Mouse (Mus musculus): ENCODE results near the gene Lgr5. TPM values are rescaled to one million over a fixed set of nuclear protein-coding genes. Genes with fewer than 3 reads are reported as not detected.

Lgr5 gene
- polyA plus RNA-seq, 1 experiment from 2014 or later, result 0.31 TPM

DNA sequence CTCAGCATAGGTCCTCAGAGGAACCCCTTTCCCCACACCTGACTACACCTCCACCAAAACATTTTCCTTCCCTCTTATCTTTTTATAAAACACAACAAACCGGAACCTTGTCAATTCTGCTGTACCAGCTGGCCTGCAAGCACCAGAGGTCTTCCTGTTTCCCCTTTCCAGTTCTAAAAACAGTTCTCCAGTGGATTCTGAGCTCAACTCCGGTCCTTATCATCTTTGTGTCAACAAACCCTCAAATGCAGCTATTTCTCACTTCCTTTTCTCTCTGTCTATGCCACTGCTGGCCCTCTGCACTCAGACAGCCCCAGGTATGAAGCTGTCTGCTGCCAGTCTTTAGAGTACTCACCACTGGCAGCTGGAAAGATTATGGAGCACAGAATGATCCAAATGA is 56.8 kb downstream of the Lgr5 start:
- Histone ChIP-seq H3K36me3 (no peaks in the 10 kb centered on the region), H3K27me3 (no peaks in the 10 kb centered on the region), H3K9ac (no peak overlapping the region), H3K4me2 (no peak overlapping the region), H3K4me1 (replicated peaks) (peaks cover 4% of the 10 kb centered on the region), H3K27ac (no peak overlapping the region), H3K9me3 (replicated peaks) (no peaks in the 10 kb centered on the region), H3K4me3 (no peak overlapping the region)
- ATAC-seq (replicated peaks; ENCODE audit: insufficient number of reproducible peaks, insufficient read depth, low FRiP score, low read depth), result no peak
- WGBS, result 1% methylated on average over 2 of the region's 2 CpGs

DNA sequence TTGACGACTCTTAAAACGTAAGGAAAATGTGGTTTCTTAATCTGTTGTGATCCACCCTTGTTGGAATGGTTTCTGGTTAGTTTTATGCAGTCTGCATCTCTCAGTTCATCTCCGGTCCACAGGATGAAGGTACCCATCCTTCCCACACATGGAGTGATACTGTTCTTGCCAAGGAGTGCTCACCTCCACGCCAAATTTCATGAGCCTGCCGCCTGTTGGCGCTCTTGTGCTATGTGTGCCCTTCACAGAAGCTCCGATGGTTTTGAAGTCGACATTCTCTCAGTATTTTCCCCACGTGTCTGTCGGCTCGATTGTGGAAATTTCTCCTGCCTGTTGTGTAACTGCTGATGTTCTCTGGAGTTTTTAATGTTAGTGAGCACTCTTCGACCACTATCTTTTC is 57.8 kb downstream of the Lgr5 start:
- 85% methylated on average over 12 of the region's 12 CpGs for WGBS
- no peak overlapping the region for H3K4me3 ChIP-seq
- H3K4me1 ChIP-seq (replicated peaks), result peaks cover 4% of the 10 kb centered on the region
- H3K27ac ChIP-seq, result no peak overlapping the region
- no peak for ATAC-seq (replicated peaks; ENCODE audit: insufficient number of reproducible peaks, insufficient read depth, low FRiP score, low read depth)
- no peaks in the 10 kb centered on the region for H3K9me3 ChIP-seq (replicated peaks)
- H3K36me3 ChIP-seq, result no peaks in the 10 kb centered on the region
- no peak overlapping the region for H3K9ac ChIP-seq
- H3K4me2 ChIP-seq, result no peak overlapping the region
- H3K27me3 ChIP-seq, result no peaks in the 10 kb centered on the region

DNA sequence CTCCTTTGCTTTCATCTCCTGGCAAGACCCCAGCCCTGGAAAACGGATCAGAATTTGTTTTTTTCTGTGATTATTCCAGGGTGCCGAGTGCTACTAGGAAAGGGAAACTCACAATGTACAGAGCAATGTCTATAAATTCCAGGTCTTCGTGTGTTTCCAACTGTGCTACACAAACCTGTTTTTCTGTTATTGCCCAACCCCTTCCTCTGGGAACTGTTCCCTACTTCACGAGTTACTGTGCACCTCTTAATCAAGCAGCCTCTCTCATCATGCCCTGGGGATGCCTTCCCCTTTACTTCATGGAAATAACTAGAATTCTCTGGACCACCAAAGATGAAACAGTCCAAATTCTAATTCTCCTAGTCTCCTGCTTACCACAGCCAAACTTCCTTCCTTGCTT is 58.7 kb downstream of the Lgr5 start:
- no peak overlapping the region for H3K27ac ChIP-seq
- no peak overlapping the region for H3K4me2 ChIP-seq
- H3K4me1 ChIP-seq (replicated peaks), result peaks cover 4% of the 10 kb centered on the region
- H3K27me3 ChIP-seq, result no peaks in the 10 kb centered on the region
- H3K36me3 ChIP-seq, result no peaks in the 10 kb centered on the region
- ATAC-seq (replicated peaks; ENCODE audit: insufficient number of reproducible peaks, insufficient read depth, low FRiP score, low read depth), result no peak
- H3K9me3 ChIP-seq (replicated peaks), result no peaks in the 10 kb centered on the region
- no peak overlapping the region for H3K9ac ChIP-seq
- no peak overlapping the region for H3K4me3 ChIP-seq
- WGBS, result 49% methylated on average over 4 of the region's 4 CpGs

DNA sequence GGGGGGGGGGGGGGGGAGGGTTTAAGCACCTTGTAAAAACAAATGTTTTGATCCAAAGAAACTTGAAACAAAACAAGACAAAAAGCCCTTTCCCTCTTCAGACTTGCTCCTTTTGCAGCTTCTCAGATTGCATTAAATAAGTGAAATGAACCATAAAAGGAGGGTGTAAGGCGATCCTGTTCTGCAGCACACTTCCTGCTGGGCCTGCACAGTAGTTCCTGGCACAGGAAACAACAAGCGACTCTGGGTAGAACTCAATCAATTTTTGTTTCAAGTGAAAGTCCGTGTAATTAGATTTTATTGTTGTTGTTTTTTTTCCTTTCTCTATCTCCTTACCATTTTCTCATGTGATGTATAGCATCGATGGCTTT is 66.5 kb downstream of the Lgr5 start:
- Histone ChIP-seq H3K4me2 (no peak overlapping the region), H3K9ac (no peak overlapping the region), H3K36me3 (no peaks in the 10 kb centered on the region), H3K4me1 (replicated peaks) (no peaks in the 10 kb centered on the region), H3K4me3 (no peak overlapping the region), H3K27ac (no peak overlapping the region), H3K27me3 (no peaks in the 10 kb centered on the region), H3K9me3 (replicated peaks) (no peaks in the 10 kb centered on the region)
- ATAC-seq (replicated peaks; ENCODE audit: insufficient number of reproducible peaks, insufficient read depth, low FRiP score, low read depth), result no peak
- WGBS, result 59% methylated on average over 4 of the region's 4 CpGs

DNA sequence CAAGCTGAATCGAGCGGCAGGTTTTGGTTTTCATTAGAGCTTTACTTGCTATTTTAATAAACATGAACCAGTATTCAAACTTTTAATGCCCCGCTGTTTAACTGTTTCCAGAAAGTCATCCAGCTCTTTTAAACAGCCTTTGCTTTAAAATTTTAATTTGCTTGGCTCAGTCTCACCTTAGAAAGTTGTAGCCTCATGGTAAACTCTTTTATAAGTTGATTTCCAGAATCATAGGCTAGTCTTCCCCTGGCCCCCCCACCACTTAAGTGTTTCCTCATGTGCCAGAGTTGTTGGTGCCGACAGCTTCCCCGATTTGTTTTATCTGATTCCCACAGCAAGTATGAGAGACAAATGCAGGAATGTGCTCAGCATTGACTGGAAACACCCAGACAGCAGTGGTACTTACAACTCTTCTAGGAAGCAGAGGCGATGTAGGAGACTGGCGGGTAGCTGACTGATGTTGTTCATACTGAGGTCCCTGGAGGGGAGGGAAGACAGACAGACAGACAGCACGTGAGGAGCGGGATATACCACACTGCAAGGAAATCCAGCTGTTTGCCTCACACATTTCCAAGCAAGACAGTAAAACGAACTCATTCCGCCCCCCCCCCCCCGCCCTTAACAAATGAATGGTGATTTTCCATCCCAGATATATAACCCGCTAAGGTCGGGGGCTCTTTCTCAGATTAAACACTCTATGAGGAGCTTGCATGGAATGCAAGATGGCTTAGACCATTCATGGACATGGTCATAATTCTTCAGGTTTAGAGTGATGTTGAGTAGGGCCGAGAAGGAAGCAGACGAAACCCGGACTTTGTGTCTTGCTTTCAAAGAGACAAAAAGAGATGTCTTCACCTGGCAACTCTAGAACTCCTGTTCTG is 67.1 kb downstream of the Lgr5 start:
- Histone ChIP-seq H3K4me2 (no peak overlapping the region), H3K27ac (no peak overlapping the region), H3K27me3 (no peaks in the 10 kb centered on the region), H3K9me3 (replicated peaks) (no peaks in the 10 kb centered on the region), H3K4me3 (no peak overlapping the region), H3K4me1 (replicated peaks) (no peaks in the 10 kb centered on the region), H3K9ac (no peak overlapping the region), H3K36me3 (no peaks in the 10 kb centered on the region)
- 53% methylated on average over 17 of the region's 17 CpGs for WGBS
- no peak for ATAC-seq (replicated peaks; ENCODE audit: insufficient number of reproducible peaks, insufficient read depth, low FRiP score, low read depth)

DNA sequence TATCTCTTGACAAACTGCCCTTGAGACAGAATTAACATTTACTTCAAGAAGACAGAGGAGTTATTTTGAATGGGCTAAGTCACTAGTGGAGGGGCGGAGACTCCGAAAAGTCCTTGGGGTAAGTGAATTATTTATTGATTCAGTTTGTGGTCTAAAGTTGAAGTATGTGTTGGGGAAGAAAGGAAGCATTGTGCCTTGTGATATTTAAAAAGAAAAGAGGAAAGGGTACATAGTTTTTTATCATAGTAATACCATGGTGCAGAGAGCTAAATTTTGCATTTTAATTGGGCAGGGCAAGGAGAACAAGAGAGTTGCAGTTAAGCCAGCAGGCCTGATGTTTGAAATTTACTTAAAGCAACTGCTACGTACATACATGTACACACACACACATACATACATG is 68.7 kb downstream of the Lgr5 start:
- H3K27me3 ChIP-seq, result no peaks in the 10 kb centered on the region
- no peaks in the 10 kb centered on the region for H3K36me3 ChIP-seq
- ATAC-seq (replicated peaks; ENCODE audit: insufficient number of reproducible peaks, insufficient read depth, low FRiP score, low read depth), result no peak
- H3K27ac ChIP-seq, result no peak overlapping the region
- H3K4me2 ChIP-seq, result no peak overlapping the region
- no peaks in the 10 kb centered on the region for H3K9me3 ChIP-seq (replicated peaks)
- no peaks in the 10 kb centered on the region for H3K4me1 ChIP-seq (replicated peaks)
- WGBS, result 87% methylated on average over 3 of the region's 3 CpGs
- no peak overlapping the region for H3K9ac ChIP-seq
- no peak overlapping the region for H3K4me3 ChIP-seq

DNA sequence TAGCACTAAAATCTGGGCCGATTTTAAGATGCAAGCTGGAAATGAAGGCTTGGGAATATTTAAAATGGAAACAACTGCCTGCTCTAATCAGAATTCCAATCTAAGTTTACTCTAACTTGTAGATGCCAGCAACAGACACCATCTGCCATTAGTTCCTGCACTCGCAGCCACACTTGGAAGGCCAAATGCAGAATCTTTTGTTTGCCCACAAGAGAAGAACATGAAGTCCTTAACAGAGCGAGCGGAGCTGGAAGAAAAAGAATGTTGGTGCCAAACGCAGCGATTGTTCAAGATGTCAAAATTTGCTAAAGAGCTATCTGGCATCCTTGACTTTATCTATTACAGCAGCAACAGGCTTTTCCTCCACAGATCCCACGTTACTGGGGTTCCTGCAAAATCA is 72.1 kb downstream of the Lgr5 start:
- Histone ChIP-seq H3K4me1 (replicated peaks) (no peaks in the 10 kb centered on the region), H3K27me3 (no peaks in the 10 kb centered on the region), H3K9me3 (replicated peaks) (no peaks in the 10 kb centered on the region), H3K4me2 (no peak overlapping the region), H3K9ac (no peak overlapping the region), H3K27ac (no peak overlapping the region), H3K36me3 (no peaks in the 10 kb centered on the region), H3K4me3 (no peak overlapping the region)
- ATAC-seq (replicated peaks; ENCODE audit: insufficient number of reproducible peaks, insufficient read depth, low FRiP score, low read depth), result no peak
- WGBS, result 71% methylated on average over 7 of the region's 7 CpGs

DNA sequence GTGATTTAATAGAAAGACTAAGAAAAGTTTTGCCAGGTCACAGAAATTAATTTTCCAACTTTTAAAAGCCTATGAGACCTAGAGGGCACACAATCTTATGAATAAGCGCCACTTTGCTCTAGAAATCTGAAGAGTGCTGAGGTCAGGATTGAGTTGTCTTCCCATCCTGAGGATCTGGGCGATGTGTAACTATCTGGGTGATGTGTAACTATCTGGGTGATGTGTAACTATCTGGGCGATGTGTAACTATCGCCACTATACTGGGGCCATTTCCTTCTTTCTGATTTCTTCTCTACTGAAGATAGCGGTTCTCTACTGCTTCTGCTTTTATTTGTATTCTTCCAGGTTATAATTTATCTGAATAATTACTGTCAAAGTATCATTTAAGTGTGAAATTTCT is 76.6 kb downstream of the Lgr5 start:
- no peak overlapping the region for H3K27ac ChIP-seq
- H3K9ac ChIP-seq, result no peak overlapping the region
- ATAC-seq (replicated peaks; ENCODE audit: insufficient number of reproducible peaks, insufficient read depth, low FRiP score, low read depth), result no peak
- no peak overlapping the region for H3K4me2 ChIP-seq
- 84% methylated on average over 5 of the region's 5 CpGs for WGBS
- no peak overlapping the region for H3K4me3 ChIP-seq
- H3K27me3 ChIP-seq, result no peaks in the 10 kb centered on the region
- no peaks in the 10 kb centered on the region for H3K36me3 ChIP-seq
- no peaks in the 10 kb centered on the region for H3K4me1 ChIP-seq (replicated peaks)
- no peaks in the 10 kb centered on the region for H3K9me3 ChIP-seq (replicated peaks)

DNA sequence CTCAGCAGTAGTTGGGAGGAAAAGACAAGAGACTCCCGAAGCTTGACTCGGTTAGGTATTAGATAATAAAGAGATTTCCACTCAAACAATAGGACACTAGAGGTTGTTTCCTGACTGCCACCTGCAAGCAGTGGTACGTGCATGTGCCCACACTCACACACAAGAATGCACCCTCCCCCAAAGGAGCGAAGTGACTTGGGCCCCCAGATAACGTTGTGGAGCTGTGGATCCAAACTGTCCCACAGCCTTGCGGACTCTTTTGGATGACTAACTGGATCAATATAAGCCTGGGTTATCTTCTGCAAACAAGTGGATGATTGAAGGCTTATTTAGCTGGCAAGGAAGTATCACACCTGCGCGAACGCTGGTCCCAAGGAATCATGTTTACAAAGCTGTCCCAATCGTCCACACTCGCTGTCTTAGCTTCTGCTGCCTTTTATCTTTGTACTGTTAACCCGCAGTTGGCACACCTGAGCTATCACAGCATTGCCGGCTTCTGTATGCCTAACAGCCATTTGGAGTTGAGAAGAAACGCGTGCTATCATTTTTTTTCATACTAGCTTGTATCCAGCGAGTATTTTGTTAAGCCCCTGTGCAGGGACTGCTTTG is 81.8 kb downstream of the Lgr5 start:
- ATAC-seq (replicated peaks; ENCODE audit: insufficient number of reproducible peaks, insufficient read depth, low FRiP score, low read depth), result no peak
- 79% methylated on average over 16 of the region's 16 CpGs for WGBS

DNA sequence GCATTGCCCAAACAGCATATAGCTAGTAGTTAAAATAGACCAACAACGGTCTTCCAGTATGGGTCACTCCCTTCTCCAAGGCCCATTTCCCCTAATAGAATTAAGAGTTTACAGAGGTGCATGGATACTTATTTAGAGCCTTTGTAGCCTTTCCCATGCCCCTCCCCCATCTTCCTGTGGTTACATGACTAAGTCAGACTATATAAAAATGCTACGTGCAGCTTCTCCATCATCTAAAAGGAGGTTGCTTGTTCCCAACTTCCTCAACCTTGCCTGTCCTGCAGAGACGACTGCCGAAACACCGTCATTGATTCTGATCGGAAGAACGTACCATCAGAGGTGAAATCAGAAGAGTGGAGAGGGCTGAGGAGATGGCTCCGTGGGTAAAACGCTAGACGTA is 82.4 kb downstream of the Lgr5 start:
- WGBS, result 86% methylated on average over 10 of the region's 10 CpGs
- Histone ChIP-seq H3K27ac (no peak overlapping the region), H3K4me2 (no peak overlapping the region), H3K4me3 (no peak overlapping the region), H3K4me1 (replicated peaks) (no peaks in the 10 kb centered on the region), H3K9me3 (replicated peaks) (no peaks in the 10 kb centered on the region), H3K36me3 (no peaks in the 10 kb centered on the region), H3K27me3 (no peaks in the 10 kb centered on the region), H3K9ac (no peak overlapping the region)
- no peak for ATAC-seq (replicated peaks; ENCODE audit: insufficient number of reproducible peaks, insufficient read depth, low FRiP score, low read depth)

More for the DNA sequence above, 81.8 kb downstream of the Lgr5 start:
- H3K9me3 ChIP-seq (replicated peaks), result no peaks in the 10 kb centered on the region
- H3K9ac ChIP-seq, result no peak overlapping the region
- no peaks in the 10 kb centered on the region for H3K36me3 ChIP-seq
- H3K4me3 ChIP-seq, result no peak overlapping the region
- no peaks in the 10 kb centered on the region for H3K4me1 ChIP-seq (replicated peaks)
- H3K27ac ChIP-seq, result no peak overlapping the region
- H3K4me2 ChIP-seq, result no peak overlapping the region
- H3K27me3 ChIP-seq, result no peaks in the 10 kb centered on the region

DNA sequence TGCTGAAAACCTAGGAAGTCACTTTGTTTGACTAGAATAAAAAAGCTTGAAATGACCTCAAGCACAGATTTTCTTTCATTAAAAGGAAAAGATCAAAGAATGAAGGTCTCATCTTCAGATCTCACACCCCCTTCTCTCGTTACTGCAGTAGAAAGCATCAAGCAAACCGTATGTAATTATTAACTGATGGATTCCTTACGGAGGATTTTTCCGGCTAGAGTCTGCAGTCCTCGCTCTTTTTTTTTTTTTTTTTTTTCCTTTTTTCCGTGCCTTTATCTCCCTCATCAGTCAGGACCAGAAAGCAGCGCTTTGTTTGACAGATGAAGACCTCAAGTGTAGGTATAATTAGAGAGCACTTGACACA is 93.8 kb downstream of the Lgr5 start:
- Histone ChIP-seq H3K36me3 (no peaks in the 10 kb centered on the region), H3K4me1 (replicated peaks) (peaks cover 3% of the 10 kb centered on the region), H3K27me3 (no peaks in the 10 kb centered on the region), H3K9ac (no peak overlapping the region), H3K4me3 (no peak overlapping the region), H3K9me3 (replicated peaks) (no peaks in the 10 kb centered on the region), H3K27ac (no peak overlapping the region), H3K4me2 (peak overlapping the region; percentile 29; the same call in 1 of the 2 replicates)
- ATAC-seq (replicated peaks; ENCODE audit: insufficient number of reproducible peaks, insufficient read depth, low FRiP score, low read depth), result no peak
- 16% methylated on average over 7 of the region's 7 CpGs for WGBS

Data from heart, embryonic 15.5 days (tissue).